Mouse (Mus musculus) CH12.LX (cell line): ENCODE measurements at regions not wholly inside any gene's neighbourhood (a gene's known extent, or its start where the extent isn't known, plus 50 kb on each side); places are given as distances from the start of the nearest gene placed in this dataset.

Source experiments
- DNase-seq: peaks from one replicate; pipeline ENCODE4 v3.0.0-alpha.2; 2013; ENCODE audit errors: extremely low read depth
- H3K27ac ChIP-seq: 2 replicates; pipeline ENCODE4 v1.5.1; 2012; ENCODE audit warnings: low read depth, mild to moderate bottlenecking, control low read depth, moderate library complexity; ENCODE audit not compliant: insufficient read depth
- H3K27me3 ChIP-seq: replicated peaks from 2 replicates; pipeline ENCODE3; 2012; ENCODE audit warnings: inconsistent platforms
- H3K36me3 ChIP-seq, 2 experiments: replicated peaks in 1 of 2; 2 replicates each; pipeline versions ENCODE3 to v1.6.1; 2012; ENCODE audit warnings: inconsistent platforms in 1 of 2, low read length in 1 of 2, mild to moderate bottlenecking in 1 of 2, mixed read lengths in 1 of 2, moderate library complexity in 1 of 2; ENCODE audit not compliant: control insufficient read depth in 1 of 2, insufficient read depth in 1 of 2
- H3K4me1 ChIP-seq, 2 experiments: 2 replicates each; pipeline ENCODE4 v1.6.1; 2012; ENCODE audit warnings: inconsistent platforms in 1 of 2, moderate library complexity in 1 of 2; ENCODE audit not compliant: insufficient read depth in 2 of 2, control insufficient read depth in 1 of 2
- H3K4me2 ChIP-seq: 2 replicates; pipeline ENCODE4 v1.6.1; 2012; ENCODE audit warnings: low read depth, mild to moderate bottlenecking, control low read depth; ENCODE audit not compliant: poor library complexity, insufficient read depth, severe bottlenecking
- H3K4me3 ChIP-seq, 3 experiments: fragments of 150-350 bp in 1 of 3; sonication (generic) in 1 of 3; replicated peaks in 1 of 3; 2 replicates each; pipeline versions ENCODE3 to v1.5.1; 2011 to 2012; ENCODE audit warnings: low read depth in 2 of 3, low read length in 2 of 3, mild to moderate bottlenecking in 2 of 3, moderate library complexity in 2 of 3, control low read depth in 1 of 3, improper control_type of control experiment in 1 of 3, inconsistent platforms in 1 of 3, mixed read lengths in 1 of 3; ENCODE audit not compliant: poor library complexity in 1 of 3
- H3K79me2 ChIP-seq: replicated peaks from 2 replicates; pipeline ENCODE4 v1.6.1; 2012; ENCODE audit warnings: mild to moderate bottlenecking, moderate library complexity; ENCODE audit not compliant: control insufficient read depth, poor library complexity, insufficient read depth, severe bottlenecking; ENCODE audit errors: extremely low read depth
- H3K9ac ChIP-seq: 2 replicates; pipeline ENCODE4 v1.6.1; 2012; ENCODE audit warnings: low read depth, mild to moderate bottlenecking, control low read depth, moderate library complexity; ENCODE audit not compliant: insufficient read depth
- H3K9me3 ChIP-seq: replicated peaks from 2 replicates; pipeline ENCODE3; 2012; ENCODE audit warnings: low read length, inconsistent platforms, mixed read lengths
- E2F4 ChIP-seq: IDR thresholded peaks from 2 replicates; pipeline ENCODE4 v1.6.1; 2011; ENCODE audit warnings: low read depth, low read length, improper control_type of control experiment; ENCODE audit not compliant: insufficient replicate concordance
- ELF1 ChIP-seq: IDR thresholded peaks from 2 replicates; pipeline ENCODE4 v1.6.1; 2014; ENCODE audit warnings: low read depth, mild to moderate bottlenecking, inconsistent platforms, low read length, improper control_type of control experiment
- EP300 ChIP-seq: IDR thresholded peaks from 2 replicates; pipeline ENCODE4 v1.6.1; 2011; ENCODE audit warnings: low read length, improper control_type of control experiment
- GABPA ChIP-seq: IDR thresholded peaks from 2 replicates; pipeline ENCODE4 v1.6.1; 2012; ENCODE audit warnings: low read depth, low read length, improper control_type of control experiment, inconsistent platforms; ENCODE audit not compliant: insufficient replicate concordance
- HCFC1 ChIP-seq: IDR thresholded peaks from 2 replicates; pipeline ENCODE4 v1.6.1; 2012; ENCODE audit warnings: low read depth, mild to moderate bottlenecking, inconsistent platforms, low read length, improper control_type of control experiment
- JUND ChIP-seq: conservative IDR thresholded peaks from 2 replicates; pipeline ENCODE4 v1.6.1; 2011; ENCODE audit warnings: low read depth, low read length, improper control_type of control experiment
- MAX ChIP-seq: IDR thresholded peaks from 2 replicates; pipeline ENCODE4 v1.6.1; 2011; ENCODE audit warnings: low read length, improper control_type of control experiment
- MEF2A ChIP-seq: IDR thresholded peaks from 2 replicates; pipeline ENCODE4 v1.6.1; 2014; ENCODE audit warnings: low read depth, mild to moderate bottlenecking, inconsistent platforms, low read length, improper control_type of control experiment, borderline replicate concordance
- MXI1 ChIP-seq: IDR thresholded peaks from 2 replicates; pipeline ENCODE4 v1.6.1; 2011; ENCODE audit warnings: mild to moderate bottlenecking, low read depth, low read length, improper control_type of control experiment
- MYC ChIP-seq: IDR thresholded peaks from 2 replicates; pipeline ENCODE4 v1.6.1; 2011; ENCODE audit warnings: low read depth, mild to moderate bottlenecking, improper control_type of control experiment, low read length
- NRF1 ChIP-seq: IDR thresholded peaks from 2 replicates; pipeline ENCODE4 v1.6.1; 2014; ENCODE audit warnings: low read depth, mild to moderate bottlenecking, inconsistent platforms, low read length, improper control_type of control experiment, moderate library complexity
- POLR2AphosphoS2 ChIP-seq: IDR thresholded peaks from 2 replicates; pipeline ENCODE4 v1.6.1; 2011; ENCODE audit warnings: low read depth, low read length, improper control_type of control experiment
- RAD21 ChIP-seq: IDR thresholded peaks from 2 replicates; pipeline ENCODE4 v1.6.1; 2011; ENCODE audit warnings: low read depth, mild to moderate bottlenecking, low read length, improper control_type of control experiment, moderate library complexity
- SIN3A ChIP-seq: IDR thresholded peaks from 2 replicates; pipeline ENCODE4 v1.6.1; 2012; ENCODE audit warnings: low read length, improper control_type of control experiment, inconsistent platforms
- TBP ChIP-seq: conservative IDR thresholded peaks from 2 replicates; pipeline ENCODE4 v1.6.1; 2011; ENCODE audit warnings: low read depth, low read length, improper control_type of control experiment
- TCF12 ChIP-seq: IDR thresholded peaks from 2 replicates; pipeline ENCODE4 v1.6.1; 2014; ENCODE audit warnings: low read depth, mild to moderate bottlenecking, inconsistent platforms, low read length, improper control_type of control experiment
- USF1 ChIP-seq: IDR thresholded peaks from 2 replicates; pipeline ENCODE4 v1.6.1; 2014; ENCODE audit warnings: low read depth, mild to moderate bottlenecking, inconsistent platforms, low read length, improper control_type of control experiment
- ZC3H11A ChIP-seq: IDR thresholded peaks from 2 replicates; pipeline ENCODE4 v1.6.1; 2012; ENCODE audit warnings: low read depth, mild to moderate bottlenecking, inconsistent platforms, low read length, improper control_type of control experiment
- dilution Hi-C: fragments of 300-500 bp; cut with MboI; formaldehyde crosslinking; loops from 2 replicates; pipeline ENCODE4 v1.14.3; 2020; ENCODE audit warnings: low sequenced_read_pairs; ENCODE audit not compliant: extremely low pct_unique_long_range_greater_than_20kb, extremely low pct_ligation_motif_present
- in situ Hi-C: fragments of 300-500 bp; cut with MboI; formaldehyde crosslinking; loops from 3 replicates; pipeline ENCODE4 v1.14.3; 2019; ENCODE audit warnings: low sequenced_read_pairs, low pct_ligation_motif_present, low pct_unique_long_range_greater_than_20kb, mixed read lengths

DNA sequence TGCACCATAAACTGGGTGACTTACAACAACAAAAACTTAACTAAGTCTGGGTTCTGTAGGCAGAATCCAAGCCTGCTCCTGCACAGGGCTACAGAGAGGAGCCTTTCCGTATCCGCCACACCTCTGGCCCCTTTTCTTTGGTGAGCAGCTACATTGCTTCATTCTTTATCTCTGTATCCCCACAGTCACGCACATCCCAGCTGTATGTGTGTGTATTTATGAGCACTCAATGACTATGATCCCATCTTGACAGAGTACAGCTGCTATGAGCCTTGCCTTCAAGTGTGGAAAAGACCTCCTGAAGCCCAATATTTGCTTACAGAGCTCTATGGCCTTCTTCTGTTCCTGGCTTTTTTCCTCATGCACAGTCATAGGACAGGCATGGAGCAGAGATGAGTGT lies 212.1 kb upstream of the Tcerg1l start:
- Histone ChIP-seq H3K27ac (no peak overlapping the region), H3K9ac (no peak overlapping the region), H3K9me3 (no peaks in the 10 kb centered on the region), H3K4me2 (no peak overlapping the region), H3K36me3 (no peaks in the 10 kb centered on the region), H3K4me3 (no peak overlapping the region), H3K79me2 (no peaks in the 10 kb centered on the region), H3K27me3 (peaks cover 80% of the 10 kb centered on the region), H3K4me1 (no peaks in the 10 kb centered on the region)
- TF ChIP-seq E2F4 = no peak
- DNase-seq = no peak
- in situ Hi-C loops (no loop called here), dilution Hi-C loops (no loop called here)

DNA sequence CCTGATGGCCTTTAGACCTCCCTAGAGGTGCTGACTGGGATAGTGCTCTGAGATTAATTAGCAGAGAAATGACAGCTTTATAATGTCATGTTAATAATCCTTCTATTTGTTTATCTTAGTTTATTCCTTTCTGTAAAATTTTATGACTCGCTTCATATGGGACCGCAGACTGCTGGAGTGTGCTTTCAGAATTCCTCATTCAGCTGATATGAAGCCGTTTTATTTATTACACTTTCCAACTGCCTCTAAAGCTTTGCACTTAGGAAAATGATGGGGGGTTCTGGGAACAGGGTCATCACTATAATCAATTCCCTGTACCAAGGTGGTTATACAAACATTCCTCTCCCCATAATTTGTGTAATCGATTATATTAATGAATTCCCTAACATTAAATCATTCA lies 211.6 kb upstream of the Tcerg1l start:
- Histone ChIP-seq H3K4me1 (no peaks in the 10 kb centered on the region), H3K79me2 (no peaks in the 10 kb centered on the region), H3K4me2 (no peak overlapping the region), H3K9me3 (no peaks in the 10 kb centered on the region), H3K36me3 (no peaks in the 10 kb centered on the region), H3K4me3 (no peak overlapping the region), H3K27ac (no peak overlapping the region), H3K9ac (no peak overlapping the region), H3K27me3 (peaks cover 85% of the 10 kb centered on the region)
- TF ChIP-seq HCFC1 (no peak), EP300 (no peak), TCF12 (no peak), TBP (no peak), MYC (no peak), SIN3A (no peak), MAX (no peak), JUND (no peak), GABPA (no peak), MEF2A (no peak), NRF1 (no peak), E2F4 (no peak), POLR2AphosphoS2 (no peak), MXI1 (no peak), ZC3H11A (no peak), ELF1 (no peak), USF1 (no peak), RAD21 (no peak)
- DNase-seq = no peak
- in situ Hi-C loops = no loop called here
- dilution Hi-C loops = no loop called here
